Mouse (Mus musculus) intestine, embryonic 14.5 days (tissue): ENCODE results near the gene Sppl3. TPM values are rescaled to one million over a fixed set of nuclear protein-coding genes. Genes with fewer than 3 reads are reported as not detected.
A peak's percentile ranks its signal among the peaks of the same experiment; 100 is the strongest.

Experiments
- ATAC-seq: fragments of 200-750 bp; cut with Nextera tagmentation; replicated peaks from 2 replicates; pipeline ENCODE4 v1.8.0; 2017; ENCODE audit warnings: low read depth, moderate number of reproducible peaks, moderate TSS enrichment, moderate library complexity; ENCODE audit not compliant: low FRiP score, low TSS enrichment
- DNase-seq: peaks from one replicate; pipeline ENCODE4 v3.0.0-alpha.2; 2018; ENCODE audit warnings: low spot score
- H3K27ac ChIP-seq: fragments of 300-500 bp; sonication (generic); 2 replicates; pipeline ENCODE4 v1.5.1; 2014; ENCODE audit warnings: low read depth, mild to moderate bottlenecking, control low read depth
- H3K27me3 ChIP-seq: fragments of 300-500 bp; sonication (generic); replicated peaks from 2 replicates; pipeline ENCODE4 v1.6.1; 2014; ENCODE audit warnings: low read length, control low read depth; ENCODE audit not compliant: control insufficient read depth, insufficient read depth
- H3K36me3 ChIP-seq: fragments of 300-500 bp; sonication (generic); 2 replicates; pipeline ENCODE4 v1.6.1; 2014; ENCODE audit warnings: low read length, control low read depth; ENCODE audit not compliant: control insufficient read depth, insufficient read depth
- H3K4me1 ChIP-seq: fragments of 300-500 bp; sonication (generic); replicated peaks from 2 replicates; pipeline ENCODE4 v1.6.1; 2014; ENCODE audit warnings: low read length, control low read depth, mixed read lengths; ENCODE audit not compliant: control insufficient read depth, insufficient read depth
- H3K4me2 ChIP-seq: fragments of 300-500 bp; sonication (generic); 2 replicates; pipeline ENCODE4 v1.6.1; 2014; ENCODE audit warnings: low read length
- H3K4me3 ChIP-seq: fragments of 300-500 bp; sonication (generic); 2 replicates; pipeline ENCODE4 v1.5.1; 2014; ENCODE audit warnings: low read depth, low read length, control low read depth, mixed read lengths
- H3K9ac ChIP-seq: fragments of 300-500 bp; sonication (generic); 2 replicates; pipeline ENCODE4 v1.6.1; 2014; ENCODE audit warnings: mild to moderate bottlenecking, low read length
- H3K9me3 ChIP-seq: fragments of 300-500 bp; sonication (generic); 2 replicates; pipeline ENCODE4 v1.6.1; 2016; ENCODE audit warnings: low read length, control low read depth; ENCODE audit not compliant: control insufficient read depth
- WGBS: fragments of 180-500 bp; shearing (Covaris S2); extraction: QIAGEN DNeasy Blood & Tissue Kit; methylation state at CpG from one replicate; pipeline ENCODE4 v1.1.7; 2014; 5-methylcytosine and 5-hydroxymethylcytosine counted together
- polyA plus RNA-seq: library from polyadenylated mRNA; unstranded; fragments of >200 nt; fragmentation: Nextera tagmentation; extraction: Ambion mirVana; gene quantifications from 2 replicates; pipeline ENCODE4 v1.2.1, GENCODE M21; 2014

Sppl3 gene
- polyA plus RNA-seq, 1 experiment from 2014 or later: 21.5 TPM

DNA sequence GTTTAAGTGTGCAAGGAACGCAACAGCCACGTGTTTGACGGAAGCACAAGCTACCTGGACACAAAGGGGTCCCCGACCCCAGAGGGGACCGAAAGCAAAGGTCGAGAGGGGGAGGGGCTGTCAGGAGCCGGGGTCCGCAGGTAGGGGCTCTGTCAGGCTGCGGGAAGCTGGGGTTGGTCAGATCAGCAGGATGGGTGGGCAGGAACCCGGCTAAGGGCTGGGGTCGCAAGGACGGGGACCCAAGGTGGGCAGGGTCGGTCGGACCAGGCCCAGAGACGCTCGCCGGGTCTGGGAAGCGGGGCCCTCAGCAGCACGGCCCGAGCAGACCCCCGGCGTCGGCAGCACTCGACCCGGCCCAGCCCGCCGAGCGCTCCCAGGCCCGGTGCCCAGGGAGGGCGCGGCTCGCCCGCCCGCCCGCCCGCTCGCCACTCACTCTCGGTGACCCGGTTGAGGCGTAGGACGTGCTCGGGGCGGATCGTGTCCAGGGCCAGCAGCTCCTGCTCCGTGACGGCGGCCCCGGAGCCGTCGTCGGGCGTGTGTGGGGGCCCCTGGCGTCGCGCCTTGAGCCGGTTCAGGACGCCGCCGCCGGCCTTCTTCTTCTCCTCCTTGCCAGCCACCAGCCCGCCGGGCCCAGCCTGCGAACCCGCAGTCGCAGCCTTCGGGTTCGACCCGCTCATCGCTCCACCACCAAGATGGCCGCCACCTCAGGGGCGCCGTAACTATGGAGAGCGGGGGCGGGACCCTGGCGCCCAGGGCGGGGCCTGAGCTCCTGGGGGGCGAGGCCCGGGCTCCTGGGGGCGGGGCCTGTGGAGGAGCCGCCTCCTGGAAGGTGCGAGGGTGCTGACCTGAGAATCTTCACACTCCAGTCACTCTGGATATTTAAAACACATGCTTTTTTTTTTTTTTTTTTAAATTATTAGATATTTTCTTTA lies 123.6 kb downstream of the Sppl3 start, which contains the start of gene Unc119b:
TSS of gene Unc119b (minus strand) at position 742 of the 932 bp plus-strand sequence.
- peak; percentile 93 for DNase-seq
- no peak within 1 kb of the TSS for H3K27ac ChIP-seq

DNA sequence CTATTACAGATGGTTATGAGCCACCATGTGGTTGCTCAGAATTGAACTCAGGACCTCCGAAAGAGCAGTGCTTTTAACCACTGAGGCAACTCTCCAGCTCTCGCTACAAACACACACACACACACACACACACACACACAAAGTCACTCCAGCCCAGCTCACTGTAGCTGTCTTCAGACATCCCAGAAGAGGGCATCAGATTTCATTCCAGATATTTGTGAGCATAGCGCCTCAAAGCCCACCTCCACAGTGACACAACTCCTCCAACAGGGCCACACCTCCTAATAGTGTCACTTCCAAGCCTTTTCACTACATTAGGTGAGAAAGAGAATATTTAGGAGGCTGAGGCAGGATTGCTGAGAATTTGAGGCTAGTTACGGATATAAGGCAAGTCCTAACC lies 128.2 kb downstream of the Sppl3 start:
- 64% methylated on average over 4 of the region's 4 CpGs for WGBS
- Histone ChIP-seq H3K36me3 (peaks cover 10% of the 10 kb centered on the region), H3K4me1 (no peaks in the 10 kb centered on the region), H3K4me2 (no peak overlapping the region), H3K27ac (no peak overlapping the region), H3K4me3 (no peak overlapping the region), H3K9me3 (no peaks in the 10 kb centered on the region), H3K27me3 (no peaks in the 10 kb centered on the region), H3K9ac (no peak overlapping the region)
- no peak for DNase-seq
- no peak for ATAC-seq

More for the DNA sequence above, 123.6 kb downstream of the Sppl3 start, which contains the start of gene Unc119b:
- H3K4me2 ChIP-seq: peak within 1 kb of the TSS; percentile 94
- H3K4me3 ChIP-seq: peak within 1 kb of the TSS; percentile 92
- H3K9ac ChIP-seq: peak within 1 kb of the TSS; percentile 84
- H3K4me1 ChIP-seq: peaks cover 8% of the 10 kb centered on the region
- WGBS: 0% methylated on average over 56 of the region's 81 CpGs
- H3K36me3 ChIP-seq: peaks cover 17% of the 10 kb centered on the region
- peak; percentile 92 for ATAC-seq
- no peaks in the 10 kb centered on the region for H3K9me3 ChIP-seq
- no peaks in the 10 kb centered on the region for H3K27me3 ChIP-seq

DNA sequence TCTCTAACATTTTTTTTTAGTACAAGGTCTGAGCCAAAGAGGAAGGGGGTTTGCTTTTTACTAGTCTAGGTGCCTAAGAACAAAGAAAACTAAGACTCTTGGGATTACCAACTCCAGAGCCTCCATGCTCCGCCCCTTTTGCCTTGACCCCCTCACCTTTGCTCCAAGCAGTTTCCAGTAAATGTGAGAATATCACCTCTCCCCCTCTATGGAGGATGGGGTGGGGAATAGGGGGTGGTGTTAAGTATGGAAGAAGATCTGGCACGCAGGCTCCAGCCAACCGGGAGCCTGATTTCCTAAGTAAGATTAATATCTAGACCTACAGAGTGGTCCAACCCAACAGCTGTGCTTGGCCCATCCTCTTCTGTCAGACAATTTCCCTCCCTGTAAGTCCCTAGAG lies 129.8 kb downstream of the Sppl3 start:
- no peaks in the 10 kb centered on the region for H3K4me1 ChIP-seq
- H3K4me2 ChIP-seq: no peak overlapping the region
- 48% methylated on average over 3 of the region's 3 CpGs for WGBS
- no peaks in the 10 kb centered on the region for H3K9me3 ChIP-seq
- peaks cover 24% of the 10 kb centered on the region for H3K36me3 ChIP-seq
- no peak overlapping the region for H3K27ac ChIP-seq
- DNase-seq (no peak), ATAC-seq (0 out of 2 replicates have a peak, but pooled peaks have one; percentile 26)
- H3K27me3 ChIP-seq: no peaks in the 10 kb centered on the region
- no peak overlapping the region for H3K9ac ChIP-seq
- no peak overlapping the region for H3K4me3 ChIP-seq

- Histone ChIP-seq H3K4me3 (no peak overlapping the region), H3K4me1 (no peaks in the 10 kb centered on the region), H3K27ac (no peak overlapping the region), H3K9me3 (no peaks in the 10 kb centered on the region), H3K4me2 (no peak overlapping the region), H3K36me3 (peaks cover 39% of the 10 kb centered on the region), H3K27me3 (no peaks in the 10 kb centered on the region), H3K9ac (no peak overlapping the region)
- no peak for ATAC-seq
- no peak for DNase-seq
- 93% methylated on average over 9 of the region's 9 CpGs for WGBS
Measured at GRCm38 (mm10) chr5:115142166-115142697, 131.3 kb downstream of the Sppl3 start.

- 75% methylated on average over 10 of the region's 10 CpGs for WGBS
- H3K9ac ChIP-seq: no peak overlapping the region
Measured at GRCm38 (mm10) chr5:115143552-115143951, 132.6 kb downstream of the Sppl3 start.

GRCm38 (mm10) chr5:115144471-115144870 lies 133.5 kb downstream of the Sppl3 start:
- H3K4me1 ChIP-seq: no peaks in the 10 kb centered on the region
- H3K27ac ChIP-seq: no peak overlapping the region
- WGBS: 65% methylated on average over 6 of the region's 6 CpGs
- no peak overlapping the region for H3K4me3 ChIP-seq
- no peak overlapping the region for H3K9ac ChIP-seq
- no peaks in the 10 kb centered on the region for H3K27me3 ChIP-seq
- H3K36me3 ChIP-seq: peaks cover 60% of the 10 kb centered on the region
- DNase-seq: no peak
- ATAC-seq: no peak
- no peaks in the 10 kb centered on the region for H3K9me3 ChIP-seq
- no peak overlapping the region for H3K4me2 ChIP-seq

More at GRCm38 (mm10) chr5:115143552-115143951, 132.6 kb downstream of the Sppl3 start:
- Histone ChIP-seq H3K27me3 (no peaks in the 10 kb centered on the region), H3K36me3 (peaks cover 52% of the 10 kb centered on the region), H3K4me2 (no peak overlapping the region), H3K4me3 (no peak overlapping the region), H3K9me3 (no peaks in the 10 kb centered on the region), H3K27ac (no peak overlapping the region), H3K4me1 (no peaks in the 10 kb centered on the region)
- DNase-seq (no peak), ATAC-seq (no peak)

- H3K4me2 ChIP-seq: no peak overlapping the region
- DNase-seq: no peak
- no peak for ATAC-seq
- H3K27ac ChIP-seq: no peak overlapping the region
- H3K9ac ChIP-seq: no peak overlapping the region
- peaks cover 69% of the 10 kb centered on the region for H3K36me3 ChIP-seq
- H3K9me3 ChIP-seq: no peaks in the 10 kb centered on the region
- no peaks in the 10 kb centered on the region for H3K27me3 ChIP-seq
- H3K4me1 ChIP-seq: no peaks in the 10 kb centered on the region
- no peak overlapping the region for H3K4me3 ChIP-seq
- WGBS: 78% methylated on average over 11 of the region's 11 CpGs
Measured at GRCm38 (mm10) chr5:115145253-115145968, 134.5 kb downstream of the Sppl3 start.

GRCm38 (mm10) chr5:115145976-115146746 lies 135.2 kb downstream of the Sppl3 start:
- Histone ChIP-seq H3K9ac (no peak overlapping the region), H3K9me3 (no peaks in the 10 kb centered on the region), H3K27ac (no peak overlapping the region), H3K4me2 (no peak overlapping the region), H3K4me1 (no peaks in the 10 kb centered on the region), H3K27me3 (no peaks in the 10 kb centered on the region), H3K36me3 (peaks cover 76% of the 10 kb centered on the region), H3K4me3 (no peak overlapping the region)
- WGBS: 86% methylated on average over 6 of the region's 6 CpGs
- ATAC-seq (no peak), DNase-seq (no peak)
